ENCODE assay signal across 15 mouse cellular contexts in genomic region chr17:25754241-25754640, GRCm38 (mm10). TPM values are rescaled to one million over a fixed set of nuclear protein-coding genes. Genes with fewer than 3 reads are reported as not detected.
A peak's percentile ranks its signal among the peaks of the same experiment; 100 is the strongest.
DNase-seq lines count a peak whose midpoint lies in the region; ATAC-seq and TF ChIP-seq lines count a peak whose summit lies in the region.
"Had no signal": no experiment of that assay in that cellular context is flagged by ENCODE, and none has a peak within 500 bp of the region (broad histone marks: within the 10 kb centered on the region; RNA-seq: fewer than 3 reads in every experiment).

TSS of gene Msln (minus strand) at chr17:25754378.

- no peak within 1 kb of the TSS for H3K4me3 ChIP-seq in forebrain, embryonic 10.5 days
- H3K4me3 ChIP-seq in forebrain, embryonic 14.5 days (ENCODE audit: low read depth, low read length), result no peak within 1 kb of the TSS
- no peak within 1 kb of the TSS for H3K4me3 ChIP-seq in intestine, embryonic 16.5 days (ENCODE audit: low read length)
- H3K4me3 ChIP-seq in hindbrain, postnatal 0 days (ENCODE audit: low read length), result no peak within 1 kb of the TSS
- no peak within 1 kb of the TSS for H3K4me3 ChIP-seq in kidney, embryonic 16.5 days (ENCODE audit: low read length)
- H3K4me3 ChIP-seq: hindbrain, embryonic 10.5 days had no signal

- H3K9me3 ChIP-seq in forebrain, embryonic 10.5 days, result no peaks in the 10 kb centered on the region
- H3K9me3 ChIP-seq in forebrain, embryonic 14.5 days (replicated peaks; ENCODE audit: control insufficient read depth, low read length), result no peaks in the 10 kb centered on the region
- H3K9me3 ChIP-seq in intestine, embryonic 16.5 days (ENCODE audit: control insufficient read depth, low read length), result no peaks in the 10 kb centered on the region
- H3K9me3 ChIP-seq in hindbrain, postnatal 0 days (ENCODE audit: low read length), result no peaks in the 10 kb centered on the region
- H3K9me3 ChIP-seq in kidney, embryonic 16.5 days (ENCODE audit: low read length), result no peaks in the 10 kb centered on the region
- H3K9me3 ChIP-seq: hindbrain, embryonic 10.5 days had no signal

- TF ChIP-seq CTCF in hindbrain, postnatal 0 days (IDR thresholded peaks at IDR 0.05; ENCODE audit: low read depth), result no peak

- H3K27me3 ChIP-seq in forebrain, embryonic 10.5 days (ENCODE audit: poor library complexity, severe bottlenecking), result 0 out of 2 replicates have a peak, but pooled peaks cover 5% of the 10 kb centered on the region
- H3K27me3 ChIP-seq in forebrain, embryonic 14.5 days (replicated peaks; ENCODE audit: control insufficient read depth, insufficient read depth, low read length), result no peaks in the 10 kb centered on the region
- no peaks in the 10 kb centered on the region for H3K27me3 ChIP-seq in intestine, embryonic 16.5 days (replicated peaks; ENCODE audit: control insufficient read depth, insufficient read depth, low read length)
- H3K27me3 ChIP-seq in hindbrain, postnatal 0 days (ENCODE audit: insufficient read depth, low read length), result no peaks in the 10 kb centered on the region
- no peaks in the 10 kb centered on the region for H3K27me3 ChIP-seq in kidney, embryonic 16.5 days (ENCODE audit: insufficient read depth, low read length)

- 85% methylated on average over 9 of the region's 9 CpGs for WGBS in forebrain, embryonic 10.5 days
- 89% methylated on average over 9 of the region's 9 CpGs for WGBS in forebrain, embryonic 14.5 days
- WGBS in intestine, embryonic 16.5 days, result 76% methylated on average over 9 of the region's 9 CpGs
- 85% methylated on average over 9 of the region's 9 CpGs for whole genome bisulfite sequencing in hindbrain, postnatal 0 days
- WGBS in kidney, embryonic 16.5 days, result 87% methylated on average over 9 of the region's 9 CpGs

- H3K36me3 ChIP-seq in forebrain, embryonic 10.5 days (replicated peaks), result no peaks in the 10 kb centered on the region
- H3K36me3 ChIP-seq in forebrain, embryonic 14.5 days (ENCODE audit: control insufficient read depth, insufficient read depth, low read length), result no peaks in the 10 kb centered on the region
- H3K36me3 ChIP-seq in intestine, embryonic 16.5 days (ENCODE audit: control insufficient read depth, insufficient read depth, low read length), result no peaks in the 10 kb centered on the region
- no peaks in the 10 kb centered on the region for H3K36me3 ChIP-seq in hindbrain, postnatal 0 days (ENCODE audit: insufficient read depth, low read length)
- no peaks in the 10 kb centered on the region for H3K36me3 ChIP-seq in kidney, embryonic 16.5 days (ENCODE audit: insufficient read depth, low read length)
- H3K36me3 ChIP-seq: hindbrain, embryonic 10.5 days had no signal

- ATAC-seq in forebrain, embryonic 14.5 days, result no peak
- ATAC-seq in intestine, embryonic 16.5 days, result no peak; the same call in 1 of the 2 replicates
- no peak for ATAC-seq in hindbrain, postnatal 0 days
- ATAC-seq in kidney, embryonic 16.5 days (ENCODE audit: low FRiP score, low TSS enrichment), result no peak
- ATAC-seq: forebrain, postnatal 0 days had no signal

- H3K4me2 ChIP-seq in forebrain, embryonic 14.5 days (ENCODE audit: low read length), result no peak within 1 kb of the TSS
- H3K4me2 ChIP-seq in intestine, embryonic 16.5 days (ENCODE audit: low read depth, low read length), result no peak within 1 kb of the TSS
- no peak within 1 kb of the TSS for H3K4me2 ChIP-seq in hindbrain, postnatal 0 days (ENCODE audit: low read depth, low read length)
- H3K4me2 ChIP-seq in kidney, embryonic 16.5 days (replicated peaks; ENCODE audit: low read depth, low read length), result no peak within 1 kb of the TSS

- H3K9ac ChIP-seq in forebrain, embryonic 14.5 days (ENCODE audit: low read length), result no peak within 1 kb of the TSS
- H3K9ac ChIP-seq in intestine, embryonic 16.5 days (ENCODE audit: low read depth, low read length), result no peak within 1 kb of the TSS
- H3K9ac ChIP-seq in hindbrain, postnatal 0 days (replicated peaks; ENCODE audit: low read length), result no peak within 1 kb of the TSS
- H3K9ac ChIP-seq in kidney, embryonic 16.5 days (replicated peaks; ENCODE audit: low read length), result no peak within 1 kb of the TSS
- H3K9ac ChIP-seq: forebrain, postnatal 0 days had no signal

- DNase-seq in forebrain, embryonic 10.5 days (ENCODE audit: extremely low spot score, low spot score), result no peak
- DNase-seq in forebrain, embryonic 14.5 days (ENCODE audit: low spot score), result no peak
- peak; percentile 37 for DNase-seq in urinary bladder, postnatal 14 days (ENCODE audit: low spot score)
- no peak for DNase-seq in urinary bladder, postnatal 10 days (ENCODE audit: low spot score)
- DNase-seq in hindbrain, postnatal 0 days (ENCODE audit: low spot score), result no peak
- no peak for DNase-seq in cerebellum, adult 8-10 months
- DNase-seq: cerebellum, adult 2 months; forebrain, postnatal 0 days; liver; retina, postnatal 1 day had no signal

- H3K27ac ChIP-seq in forebrain, embryonic 10.5 days, result 0 out of 2 replicates have a peak within 1 kb of the TSS, but pooled peaks have one; percentile 35
- H3K27ac ChIP-seq in forebrain, embryonic 14.5 days (ENCODE audit: low read depth, low read length), result no peak within 1 kb of the TSS
- no peak within 1 kb of the TSS for H3K27ac ChIP-seq in intestine, embryonic 16.5 days (ENCODE audit: low read length)
- H3K27ac ChIP-seq in hindbrain, postnatal 0 days, result no peak within 1 kb of the TSS
- no peak within 1 kb of the TSS for H3K27ac ChIP-seq in kidney, embryonic 16.5 days (ENCODE audit: low read length)
- H3K27ac ChIP-seq: hindbrain, embryonic 10.5 days; kidney, postnatal 0 days had no signal

- peaks cover 20% of the 10 kb centered on the region; the same call in 1 of the 2 replicates for H3K4me1 ChIP-seq in forebrain, embryonic 10.5 days
- H3K4me1 ChIP-seq in forebrain, embryonic 14.5 days (ENCODE audit: control insufficient read depth, insufficient read depth, low read length), result no peaks in the 10 kb centered on the region
- H3K4me1 ChIP-seq in intestine, embryonic 16.5 days (ENCODE audit: control insufficient read depth, insufficient read depth, low read length), result peaks cover 6% of the 10 kb centered on the region; the same call in 1 of the 2 replicates
- no peaks in the 10 kb centered on the region for H3K4me1 ChIP-seq in hindbrain, postnatal 0 days (ENCODE audit: insufficient read depth, low read length)
- H3K4me1 ChIP-seq in kidney, embryonic 16.5 days (ENCODE audit: insufficient read depth, low read length), result no peaks in the 10 kb centered on the region

RNA-seq across cellular contexts. Expression of gene Msln, which starts in this region (rescaled TPM):
- polyA plus RNA-seq in forebrain, embryonic 10.5 days (2016; fragmentation: Nextera tagmentation; extraction: Ambion mirVana), result not detected in 2 replicates
- 0.14 and 0.48 TPM in 2 replicates for polyA plus RNA-seq in forebrain, embryonic 14.5 days (2014; fragmentation: Nextera tagmentation; extraction: Ambion mirVana)
- polyA plus RNA-seq in intestine, embryonic 16.5 days (2015; fragmentation: Nextera tagmentation; extraction: Ambion mirVana), result 27.7 and 33.3 TPM in 2 replicates
- 0.50 and 1.1 TPM in 2 replicates for total RNA-seq in hindbrain, postnatal 0 days (2014; rRNA removed)
- polyA plus RNA-seq in hindbrain, postnatal 0 days (2015; fragmentation: Nextera tagmentation; extraction: Ambion mirVana), result 2.0 and 2.3 TPM in 2 replicates
- polyA plus RNA-seq in kidney, embryonic 16.5 days (2015; fragmentation: Nextera tagmentation; extraction: Ambion mirVana), result 6.9 and 7.8 TPM in 2 replicates
- total RNA-seq: megakaryocyte, adult 5-6 weeks had no signal
